Mouse (Mus musculus): Measurements from ENCODE around the gene Nup35. TPM values are rescaled to one million over a fixed set of nuclear protein-coding genes. Genes with fewer than 3 reads are reported as not detected.

The Nup35 gene
- 1 to 10 TPM; 5.6 to 5.7 TPM for total RNA-seq (2023)

DNA sequence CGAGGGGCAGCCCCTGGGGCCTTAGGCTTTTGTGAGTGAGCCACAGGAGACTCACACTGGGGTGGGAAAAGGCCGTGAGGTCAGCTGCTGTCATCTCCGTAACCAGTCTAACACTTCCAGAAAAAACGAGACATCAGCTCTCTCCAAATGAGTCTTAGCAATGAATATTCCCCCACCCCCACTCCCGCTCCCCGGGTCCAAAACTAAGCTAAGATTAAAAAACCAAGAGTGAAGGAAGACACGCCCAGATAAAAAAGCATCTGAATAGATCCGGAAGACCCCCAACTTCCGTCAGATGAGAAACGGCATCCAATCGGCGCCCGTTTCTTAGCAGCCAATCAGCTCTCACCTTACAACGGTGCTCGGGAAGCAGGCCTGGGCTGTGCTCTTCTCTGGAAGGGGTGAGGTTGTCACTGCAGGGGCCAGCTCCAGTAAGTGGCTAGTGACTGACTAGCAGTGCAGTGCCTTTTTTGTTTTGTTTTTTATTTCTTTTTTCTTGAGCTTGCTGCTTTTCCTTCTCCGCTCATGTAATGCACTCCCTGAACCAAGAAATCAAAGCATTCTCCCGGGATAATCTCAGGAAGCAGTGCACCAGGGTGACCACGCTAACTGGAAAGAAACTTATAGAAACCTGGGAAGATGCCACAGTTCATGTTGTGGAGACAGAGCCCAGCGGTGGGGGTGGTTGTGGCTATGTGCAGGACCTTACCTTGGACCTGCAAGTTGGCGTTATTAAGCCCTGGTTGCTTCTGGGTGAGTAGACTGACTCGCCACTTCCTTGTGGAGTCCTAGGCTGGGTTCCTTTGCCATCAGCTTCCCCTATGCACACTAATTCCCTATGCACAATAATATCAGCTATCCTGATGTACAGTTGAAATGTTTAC lies at the start of gene Nup35, which contains the start of gene Dusp19:
Gene Nup35 (plus strand): TSS at position 383 of the 884 bp plus-strand sequence.
Gene Dusp19 (plus strand): TSS at position 192 of the 884 bp plus-strand sequence.

GRCm38 (mm10) chr2:80581043-80581711 lies 35.9 kb upstream of the Nup35 start, which contains the start of gene Nckap1:
TSS of gene Nckap1 (minus strand) at chr2:80581380.

Other genes with a start within 250 kb of the Nup35 start
- not detected for gene Frzb, start 169.6 kb upstream of the Nup35 start, total RNA-seq (2023)
- gene Nckap1, start 35.9 kb upstream of the Nup35 start, total RNA-seq (2023) = under 1 TPM; 0.21 to 0.30 TPM
- gene Dusp19, start 191 bp upstream of the Nup35 start, total RNA-seq (2023) = 1 to 10 TPM; 2.0 TPM